Mouse (Mus musculus) liver, embryonic 14.5 days (tissue): Measurements from ENCODE around the gene Senp2.

Source experiments
- CTCF ChIP-seq: IDR thresholded peaks from 2 replicates; pipeline ENCODE4 v1.5.1; 2016; ENCODE audit warnings: antibody characterized with exemption, low read depth, control low read depth
- EP300 ChIP-seq: IDR thresholded peaks from 2 replicates; pipeline ENCODE4 v1.6.1; 2016; ENCODE audit warnings: antibody characterized with exemption, low read depth

DNA sequence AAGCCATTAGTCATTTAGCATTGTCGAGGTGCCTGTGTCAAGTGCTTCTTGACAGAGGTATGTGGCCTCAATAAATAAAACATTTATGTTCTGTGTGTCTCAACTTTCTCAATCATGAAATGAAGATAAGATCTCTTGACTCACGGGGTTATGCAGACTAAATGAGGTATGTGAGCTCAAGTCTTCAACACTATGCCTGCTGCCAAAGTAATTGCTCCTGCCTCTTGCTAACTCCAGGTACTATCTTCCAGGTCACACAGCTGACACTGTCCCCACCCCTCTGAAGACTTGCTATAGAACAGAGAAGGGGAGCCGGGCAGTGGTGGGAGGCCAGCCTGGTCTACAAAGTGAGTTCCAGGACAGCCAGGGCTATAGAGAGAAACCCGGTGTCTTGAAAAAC lies 12.9 kb upstream of the Senp2 start:
- TF ChIP-seq CTCF: no peak
- TF ChIP-seq EP300: no peak
